Mouse (Mus musculus) granulocyte monocyte progenitor cell, adult 5-6 weeks (primary cell): Measurements from ENCODE around the gene Zwilch. TPM values are rescaled to one million over a fixed set of nuclear protein-coding genes. Genes with fewer than 3 reads are reported as not detected.
A peak's percentile ranks its signal among the peaks of the same experiment; 100 is the strongest.

Experiments
- ATAC-seq: replicated peaks from 2 replicates; pipeline ENCODE4 v1.8.0; 2016; ENCODE audit warnings: mild to moderate bottlenecking, moderate TSS enrichment, inconsistent platforms; ENCODE audit not compliant: poor library complexity, severe bottlenecking
- total RNA-seq, 2 experiments: library from RNA; stranded (forward) in 1 of 2; stranded (reverse) in 1 of 2; fragments of 200-712, 200-1000 nt in 1 of 2; fragments of >200 nt in 1 of 2; fragmentation: Nextera tagmentation in 1 of 2; gene quantifications; 2 replicates each; pipeline ENCODE4 v1.2.3; 2014 to 2017

Gene Zwilch
- total RNA-seq, 2 experiments from 2014 or later, result 61.4 to 118 TPM

- peak; percentile 51 for ATAC-seq
Observed at GRCm38 (mm10) chr9:64115756-64116155, 57.1 kb downstream of the Zwilch start.

- ATAC-seq, result no peak
Observed at GRCm38 (mm10) chr9:64114646-64115045, 58.3 kb downstream of the Zwilch start.

- no peak for ATAC-seq
Observed at GRCm38 (mm10) chr9:64110502-64110901, 62.4 kb downstream of the Zwilch start.

- peak; percentile 90 for ATAC-seq
Observed at GRCm38 (mm10) chr9:64105301-64105700, 67.6 kb downstream of the Zwilch start.

GRCm38 (mm10) chr9:64100442-64100841, 72.5 kb downstream of the Zwilch start:
- ATAC-seq, result peak; percentile 68

GRCm38 (mm10) chr9:64098282-64098681, 74.6 kb downstream of the Zwilch start:
- ATAC-seq, result no peak

- no peak for ATAC-seq
Observed at GRCm38 (mm10) chr9:64094083-64094482, 78.8 kb downstream of the Zwilch start.

GRCm38 (mm10) chr9:64089004-64089403, 83.9 kb downstream of the Zwilch start:
- peak; percentile 80 for ATAC-seq

- ATAC-seq, result no peak
Observed at GRCm38 (mm10) chr9:64088346-64088745, 84.6 kb downstream of the Zwilch start.

GRCm38 (mm10) chr9:64087461-64088235, 85.3 kb downstream of the Zwilch start:
- peak; percentile 36 for ATAC-seq

Other genes with a start within 250 kb of the Zwilch start
- 0.56 and 1.4 TPM in 2 replicates for gene Smad6, start 151.0 kb downstream of the Zwilch start, total RNA-seq (2014; fragmentation: Nextera tagmentation)
- gene Smad6, start 151.0 kb downstream of the Zwilch start, total RNA-seq (2017), result 1.3 and 1.7 TPM in 2 replicates
- gene Lctl, start 56.0 kb downstream of the Zwilch start, total RNA-seq (2014; fragmentation: Nextera tagmentation), result not detected in 2 replicates
- 0.15 and 0.39 TPM in 2 replicates for gene Lctl, start 56.0 kb downstream of the Zwilch start, total RNA-seq (2017)
- gene Rpl4, start 271 bp upstream of the Zwilch start, total RNA-seq (2014; fragmentation: Nextera tagmentation), result 3,177 and 3,393 TPM in 2 replicates
- 3,068 and 3,220 TPM in 2 replicates for gene Rpl4, start 271 bp upstream of the Zwilch start, total RNA-seq (2017)
- 27.6 and 29.8 TPM in 2 replicates for gene Snapc5, start 6.2 kb upstream of the Zwilch start, total RNA-seq (2014; fragmentation: Nextera tagmentation)
- gene Snapc5, start 6.2 kb upstream of the Zwilch start, total RNA-seq (2017), result 43.3 and 52.1 TPM in 2 replicates
- 1.6 TPM in 1 of 2 replicates, not detected in the other for gene Uchl4, start 62.1 kb upstream of the Zwilch start, total RNA-seq (2014; fragmentation: Nextera tagmentation)
- 0.67 and 1.3 TPM in 2 replicates for gene Uchl4, start 62.1 kb upstream of the Zwilch start, total RNA-seq (2017)
- 24.8 and 45.6 TPM in 2 replicates for gene Map2k1, start 80.5 kb upstream of the Zwilch start, total RNA-seq (2014; fragmentation: Nextera tagmentation)
- 55.0 and 56.5 TPM in 2 replicates for gene Map2k1, start 80.5 kb upstream of the Zwilch start, total RNA-seq (2017)
- 233 and 243 TPM in 2 replicates for gene Tipin, start 108.5 kb upstream of the Zwilch start, total RNA-seq (2014; fragmentation: Nextera tagmentation)
- gene Tipin, start 108.5 kb upstream of the Zwilch start, total RNA-seq (2017), result 318 and 327 TPM in 2 replicates
- gene Dis3l, start 168.2 kb upstream of the Zwilch start, total RNA-seq (2014; fragmentation: Nextera tagmentation), result 13.6 and 16.7 TPM in 2 replicates
- gene Dis3l, start 168.2 kb upstream of the Zwilch start, total RNA-seq (2017), result 17.3 and 18.1 TPM in 2 replicates
- not detected in 2 replicates for gene Megf11, start 212.5 kb upstream of the Zwilch start, total RNA-seq (2014; fragmentation: Nextera tagmentation)
- under 0.01 TPM in 1 of 2 replicates, not detected in the other for gene Megf11, start 212.5 kb upstream of the Zwilch start, total RNA-seq (2017)